Mouse (Mus musculus) E14TG2a.4 (cell line): Measurements from ENCODE around the gene Frmd4b.

Experiments
- CTCF ChIP-seq: conservative IDR thresholded peaks from 2 replicates; pipeline ENCODE4 v1.5.1; 2014; ENCODE audit warnings: low read length
- POU5F1 ChIP-seq: IDR thresholded peaks from 2 replicates; pipeline ENCODE4 v1.6.1; 2014; ENCODE audit warnings: low read length, borderline replicate concordance

DNA sequence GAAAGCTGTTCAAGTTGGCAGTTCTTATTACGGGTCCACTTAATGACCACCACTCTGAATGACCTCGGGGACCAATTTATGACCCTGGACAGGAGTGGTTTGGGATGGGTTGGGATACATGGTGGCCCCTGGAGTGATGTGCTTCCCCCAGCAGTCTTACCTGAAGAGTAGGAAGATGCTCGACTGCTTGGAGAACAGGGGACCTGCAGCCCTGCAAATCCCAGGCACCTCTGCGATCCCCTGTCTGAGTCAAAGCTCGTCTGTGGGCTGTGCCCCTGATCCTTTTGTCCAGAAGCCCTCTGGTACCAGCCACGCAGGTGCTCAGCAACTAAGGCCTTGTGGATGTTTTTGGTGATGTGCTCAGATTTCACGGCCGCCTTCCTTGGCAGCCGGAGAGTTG lies 321.9 kb downstream of the Frmd4b start:
- TF ChIP-seq CTCF, result no peak
- TF ChIP-seq POU5F1, result no peak
